Mouse (Mus musculus) ES-Bruce4 (cell line): ENCODE measurements around the gene Rora.

ENCODE experiments used
- CTCF ChIP-seq: IDR thresholded peaks from one replicate; pipeline ENCODE4 v1.8.1; 2011; ENCODE audit warnings: low read depth, low read length
- EP300 ChIP-seq: IDR thresholded peaks from 2 replicates; pipeline ENCODE4 v1.6.1; 2011; ENCODE audit warnings: low read depth, low read length; ENCODE audit not compliant: insufficient read depth

DNA sequence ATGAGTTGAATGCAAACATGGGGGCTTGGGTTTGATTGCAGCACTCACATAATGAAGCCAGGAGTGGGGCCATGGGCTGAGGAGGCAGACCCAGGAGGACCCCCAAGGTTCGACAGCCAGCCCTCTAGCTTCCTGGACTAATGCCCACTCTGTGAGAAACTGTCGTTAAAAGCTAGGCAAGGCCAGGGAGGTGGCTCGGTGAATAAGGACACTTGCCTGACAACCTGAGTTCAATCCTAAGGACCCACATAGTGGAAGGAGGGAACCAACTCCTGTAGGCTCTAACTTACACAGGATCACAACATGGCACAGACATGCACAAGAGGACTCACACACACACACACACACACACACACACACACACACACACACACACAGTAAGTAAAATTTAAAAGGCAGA is 527.4 kb downstream of the Rora start:
- no peak for TF ChIP-seq EP300
- TF ChIP-seq CTCF = no peak
